Mouse (Mus musculus) kidney, adult 18-20 months (tissue): ENCODE measurements around the gene 9130213A22Rik.

Experiments
- DNase-seq: peaks from one replicate; pipeline ENCODE4 v3.0.0; 2021

Gene 9130213A22Rik

DNA sequence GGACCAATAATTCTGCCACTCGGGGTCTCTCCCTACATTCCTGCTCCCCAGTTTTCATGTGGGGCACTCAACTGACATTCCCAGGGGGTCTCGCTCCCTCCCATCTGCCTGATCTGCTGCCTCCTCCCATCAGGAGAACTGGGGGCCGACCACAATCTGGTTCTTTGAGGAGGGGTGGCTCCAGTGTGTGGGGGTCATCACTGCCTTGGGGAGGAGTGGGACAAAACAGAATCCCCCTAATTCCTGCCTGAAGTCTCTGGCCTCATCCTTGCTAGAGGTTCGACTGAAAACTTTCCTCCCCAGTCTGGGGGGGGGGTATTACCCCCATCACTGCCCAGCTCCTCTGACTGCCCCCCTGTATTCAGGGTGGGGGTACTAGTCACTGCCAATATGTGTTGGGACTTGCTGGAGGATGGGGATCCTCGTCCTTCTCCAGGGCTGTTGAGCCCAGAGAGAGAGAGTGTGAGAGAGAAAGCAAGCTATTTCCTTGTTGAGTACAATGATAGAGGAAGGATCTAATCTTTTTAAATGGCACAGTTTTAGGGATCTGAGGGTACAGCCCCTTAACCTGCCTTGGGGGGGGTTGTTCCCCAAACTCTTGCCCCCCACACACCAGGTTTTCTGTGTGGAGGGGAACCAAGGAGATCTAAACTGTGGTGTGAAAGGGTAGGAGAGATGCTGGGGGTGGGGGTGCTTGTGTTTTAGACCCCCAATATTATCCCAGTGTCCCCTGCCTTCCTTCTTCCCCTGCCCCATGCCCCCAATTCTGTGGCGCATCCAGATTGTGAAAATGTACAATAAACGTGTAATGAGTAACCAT is 30.6 kb downstream of the 9130213A22Rik start:
- DNase-seq = no peak

DNA sequence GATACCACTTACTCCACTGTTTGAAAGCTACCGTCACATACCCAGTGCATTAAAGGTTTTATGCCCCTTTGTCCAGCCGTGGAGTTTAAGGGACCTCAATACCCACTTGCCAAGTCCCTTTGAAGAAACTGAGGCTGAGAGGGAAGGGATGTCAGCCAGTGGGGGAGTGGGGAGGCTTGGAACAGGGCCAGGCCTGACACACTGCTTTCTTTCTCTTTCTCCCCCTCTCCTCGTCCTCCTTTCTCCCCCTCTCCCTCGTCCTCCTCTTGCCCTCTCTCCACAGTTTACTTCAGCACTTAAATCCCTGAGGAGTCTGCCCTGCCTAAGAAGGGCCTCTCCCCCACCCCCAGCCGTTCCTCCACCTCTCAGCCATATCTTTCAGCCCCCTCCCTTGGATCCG is 32.0 kb downstream of the 9130213A22Rik start:
- no peak for DNase-seq

DNA sequence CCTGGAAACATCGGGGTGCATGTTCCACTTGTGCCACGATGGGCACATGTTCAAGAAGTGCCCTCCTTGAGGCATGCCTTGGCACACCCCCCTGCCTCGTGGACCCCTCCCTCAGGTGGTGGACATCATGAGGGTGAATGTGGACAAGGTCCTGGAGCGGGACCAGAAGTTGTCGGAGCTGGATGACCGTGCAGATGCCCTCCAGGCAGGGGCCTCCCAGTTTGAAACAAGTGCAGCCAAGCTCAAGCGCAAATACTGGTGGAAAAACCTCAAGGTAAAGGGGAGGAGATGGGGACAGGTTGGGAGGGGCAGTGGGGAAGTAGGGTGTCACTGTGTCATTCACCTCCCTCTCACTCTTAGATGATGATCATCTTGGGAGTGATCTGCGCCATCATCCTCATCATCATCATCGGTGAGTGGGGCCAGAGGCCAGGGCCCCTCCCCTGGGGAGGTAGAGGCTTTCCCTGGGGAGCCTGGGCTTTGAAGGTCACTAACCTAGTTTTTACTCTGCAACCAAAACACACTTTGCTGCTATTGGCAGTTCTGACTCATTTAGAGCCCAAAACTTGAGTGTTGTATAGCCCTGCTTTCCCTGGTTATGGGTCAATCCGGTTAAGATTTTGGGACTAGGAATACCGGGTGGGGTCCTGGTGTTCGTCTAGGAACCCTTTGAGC is 32.6 kb downstream of the 9130213A22Rik start:
- no peak for DNase-seq

DNA sequence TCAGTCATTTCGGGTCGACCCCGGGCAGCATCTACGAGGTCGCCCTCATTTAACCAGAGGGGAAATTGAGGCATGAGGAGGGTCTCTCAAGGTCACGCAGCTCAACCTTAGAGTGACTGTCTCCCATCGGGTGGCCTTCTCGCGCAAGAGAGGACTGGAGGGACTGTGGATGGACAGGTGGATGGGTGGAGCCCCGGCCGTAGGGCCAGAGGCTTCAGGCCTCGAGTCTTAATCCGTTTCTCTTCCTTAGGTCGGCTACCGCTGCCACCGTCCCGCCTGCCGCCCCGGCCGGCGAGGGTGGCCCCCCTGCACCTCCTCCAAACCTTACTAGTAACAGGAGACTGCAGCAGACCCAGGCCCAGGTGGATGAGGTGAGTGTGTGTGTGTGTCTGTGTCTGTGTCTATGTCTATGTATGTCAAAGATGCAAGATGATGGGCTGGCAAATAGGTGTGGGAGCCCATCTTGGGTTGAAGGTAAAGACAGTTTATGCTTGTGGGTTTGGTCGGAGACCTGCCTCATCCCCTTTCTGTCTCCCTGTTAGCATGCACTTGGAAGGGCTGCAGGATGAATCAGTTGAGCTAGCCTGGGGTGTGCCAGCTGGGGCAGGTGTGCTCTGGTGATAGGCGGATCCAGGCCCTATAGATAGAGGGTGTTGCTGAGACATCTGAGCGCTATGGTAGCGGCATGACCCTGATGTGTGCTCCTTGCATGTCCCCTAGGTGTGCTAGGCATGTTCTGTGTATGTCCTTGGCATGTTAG is 33.4 kb downstream of the 9130213A22Rik start:
- peak; percentile 68 for DNase-seq

DNA sequence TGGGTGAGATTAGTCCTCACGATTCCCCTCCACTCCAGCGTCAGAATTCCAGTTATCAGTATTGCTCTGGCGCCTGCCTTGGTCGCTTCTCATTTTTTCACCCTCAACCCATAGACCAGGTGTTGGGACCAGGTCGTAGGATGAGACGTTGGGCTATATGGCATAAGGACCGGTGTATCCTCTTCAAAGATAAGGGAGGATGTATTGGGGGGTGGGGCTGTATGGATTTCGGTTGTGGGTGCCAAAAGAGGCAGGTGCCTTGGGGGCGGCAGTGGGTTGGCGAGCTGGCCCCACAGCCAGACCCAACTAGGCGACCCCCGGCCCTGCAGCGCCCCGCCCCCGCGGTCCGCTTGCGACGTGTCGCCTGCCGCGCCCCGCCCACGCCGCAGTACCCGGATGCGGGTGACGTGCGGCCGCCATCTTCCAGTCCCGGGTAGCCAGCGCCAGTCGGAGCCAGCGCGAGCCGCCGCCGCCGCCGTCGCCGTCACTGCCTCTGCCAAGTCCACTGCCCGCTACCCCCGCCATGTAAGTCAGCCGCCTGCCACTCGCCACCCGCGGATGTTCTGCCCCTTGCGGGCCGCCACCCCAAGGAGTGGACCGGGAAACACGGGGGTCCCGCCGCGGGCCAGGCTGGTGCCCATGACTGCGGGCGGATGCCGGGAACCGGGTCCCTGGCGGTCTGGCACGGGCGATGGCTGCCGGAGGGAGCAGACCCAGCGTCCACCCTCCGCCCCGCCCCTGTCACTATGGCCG is 34.1 kb downstream of the 9130213A22Rik start, which contains the start of gene Vamp2:
Gene Vamp2, plus strand, starts transcription at position 388 of the 753 bp plus-strand sequence.
- peak; percentile 94 for DNase-seq

DNA sequence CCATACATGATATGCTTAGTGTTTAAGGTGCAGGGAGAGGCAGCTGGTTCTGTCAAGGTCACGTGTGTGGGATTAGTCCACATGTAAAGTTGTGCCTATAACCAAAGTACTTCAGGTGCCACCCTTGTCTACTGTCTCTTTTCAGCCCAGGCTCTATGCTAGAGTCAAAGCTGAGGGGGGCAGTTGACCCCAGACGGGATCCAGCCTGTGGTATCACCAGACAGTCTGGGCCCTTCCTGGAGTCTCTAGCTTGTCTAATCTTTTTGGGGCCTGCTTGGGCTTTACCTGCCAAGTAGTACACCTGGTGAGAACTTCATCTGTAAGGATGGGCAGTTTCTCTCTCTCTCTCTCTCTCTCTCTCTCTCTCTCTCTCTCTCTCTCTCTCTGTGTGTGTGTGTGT is 34.8 kb downstream of the 9130213A22Rik start:
- no peak for DNase-seq

DNA sequence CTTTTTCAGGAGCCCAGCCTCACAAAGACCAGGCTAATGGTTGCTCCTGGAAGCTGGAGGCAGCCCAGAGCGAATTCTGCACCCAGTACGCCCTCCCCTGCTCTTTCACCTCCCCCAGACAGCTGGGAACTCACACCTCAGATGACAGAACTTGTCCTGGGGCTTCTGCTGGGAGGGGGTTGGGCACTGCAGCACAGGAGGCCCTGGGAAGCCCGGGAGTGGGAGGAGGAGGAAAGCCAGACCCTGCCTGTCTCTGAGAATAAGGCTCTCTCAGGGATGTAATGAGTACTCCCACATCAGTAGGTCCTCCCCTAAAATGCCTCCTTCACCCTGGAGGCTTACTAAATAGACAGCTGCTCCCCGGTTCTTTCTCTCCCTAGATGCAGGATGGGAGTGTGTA is 35.3 kb downstream of the 9130213A22Rik start:
- no peak for DNase-seq

DNA sequence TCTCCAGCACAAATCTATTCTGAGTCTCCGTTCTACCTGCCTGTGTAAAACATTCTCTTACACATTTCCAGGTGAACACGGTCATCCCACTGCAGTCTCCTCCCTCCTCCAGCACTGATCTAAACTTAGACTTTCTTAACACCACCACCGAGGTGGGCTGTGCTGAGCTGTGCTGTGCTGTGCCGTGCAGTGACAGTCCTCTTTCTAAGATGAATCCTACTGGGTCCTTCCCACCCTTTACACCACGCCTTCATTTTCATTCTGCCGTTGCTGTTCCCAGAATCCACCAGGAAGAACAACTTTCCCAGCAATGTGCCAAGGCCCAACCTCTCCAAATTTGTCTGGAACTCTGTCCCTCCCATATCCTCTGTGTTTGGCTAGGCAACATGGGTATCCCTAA is 36.0 kb downstream of the 9130213A22Rik start:
- no peak for DNase-seq

DNA sequence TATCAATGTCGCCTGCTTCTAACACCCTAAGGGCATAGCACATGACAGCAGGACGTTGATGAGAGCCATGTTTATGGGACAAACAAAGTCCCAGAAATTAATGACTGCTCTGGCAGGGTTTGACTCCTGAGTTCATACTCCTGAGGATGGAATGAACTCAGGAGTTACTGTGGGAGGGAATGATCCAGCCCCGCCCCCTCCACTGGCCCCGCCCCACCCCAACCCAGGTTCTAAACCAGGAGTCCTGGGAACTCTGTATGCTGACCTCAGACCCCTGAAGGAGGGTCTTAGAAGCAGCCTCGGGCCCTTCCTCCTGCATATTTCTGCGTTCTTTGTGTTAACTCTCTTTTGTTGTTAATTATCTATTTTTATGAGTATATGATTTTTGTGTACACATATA is 36.8 kb downstream of the 9130213A22Rik start:
- no peak for DNase-seq

DNA sequence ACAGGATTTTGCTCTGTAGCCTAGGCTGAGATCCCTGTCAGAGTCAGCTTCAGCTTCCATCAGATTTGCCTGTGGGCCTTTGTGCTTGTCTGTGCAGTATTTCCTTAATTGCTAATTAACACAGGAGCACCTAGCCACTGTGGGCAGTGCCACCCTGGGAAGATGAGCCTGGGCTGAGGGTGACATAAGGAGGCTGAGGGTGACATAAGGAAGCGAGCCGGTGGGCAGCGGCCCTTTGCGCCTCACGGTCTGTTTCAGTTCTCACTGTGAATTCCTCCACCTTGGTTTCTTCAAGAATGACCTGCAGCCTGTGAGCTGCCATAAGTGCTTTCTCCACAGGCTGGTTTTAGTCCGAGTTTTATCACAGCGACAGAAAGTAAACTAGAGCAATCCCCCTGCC is 40.8 kb downstream of the 9130213A22Rik start:
- DNase-seq = no peak

DNA sequence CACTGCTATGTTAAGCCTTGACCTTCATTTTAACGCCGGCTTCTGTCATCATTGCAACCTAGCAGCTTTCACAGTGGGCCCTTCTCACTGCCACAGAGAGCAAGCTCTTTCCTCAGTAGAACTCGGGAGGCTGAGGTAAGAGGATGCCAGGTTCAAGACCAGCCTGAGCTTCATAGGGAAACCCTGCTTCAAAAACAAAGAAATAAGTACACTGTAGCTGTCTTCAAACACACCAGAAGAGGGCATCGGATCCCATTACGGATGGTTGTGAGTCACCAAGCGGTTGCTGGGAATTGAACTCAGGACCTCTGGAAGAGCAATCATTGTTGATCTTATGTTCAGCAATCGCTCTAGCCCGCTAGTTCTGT is 41.5 kb downstream of the 9130213A22Rik start:
- no peak for DNase-seq

DNA sequence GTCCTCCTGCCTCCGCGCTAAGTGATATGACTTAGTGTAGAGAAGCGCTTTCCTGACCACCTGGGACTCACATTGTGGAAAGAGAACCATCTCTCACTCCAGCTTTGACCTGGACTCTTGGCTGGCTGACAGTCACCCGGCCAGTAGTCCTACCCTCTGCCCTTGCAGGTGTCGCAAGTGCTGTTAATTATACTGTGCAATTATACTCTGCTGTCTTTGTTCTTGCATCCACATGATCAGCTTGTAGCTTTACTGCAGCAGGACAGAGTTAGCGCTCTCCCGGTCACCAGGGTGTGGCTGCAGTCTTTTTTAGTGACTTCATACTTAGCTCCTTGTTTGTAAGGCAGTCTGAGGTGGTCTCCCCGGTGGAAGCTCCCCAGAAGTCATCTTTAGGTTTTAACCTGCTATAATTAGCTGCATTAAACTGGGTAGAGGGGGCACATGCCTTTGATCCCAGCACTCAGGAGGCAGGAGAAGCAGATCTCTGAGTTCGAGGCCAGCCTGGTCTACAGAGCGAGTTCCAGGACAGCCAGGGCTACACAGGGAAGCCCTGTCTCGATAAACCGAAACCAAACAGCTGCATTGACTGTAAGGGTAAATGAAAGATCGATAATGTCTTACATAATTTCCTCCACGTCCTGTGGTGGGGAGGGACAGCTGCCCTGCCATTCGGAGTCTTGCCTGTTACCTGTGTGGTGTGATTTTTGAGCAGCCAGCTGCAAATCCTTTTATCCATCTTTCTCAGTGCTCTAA is 42.1 kb downstream of the 9130213A22Rik start:
- no peak for DNase-seq

DNA sequence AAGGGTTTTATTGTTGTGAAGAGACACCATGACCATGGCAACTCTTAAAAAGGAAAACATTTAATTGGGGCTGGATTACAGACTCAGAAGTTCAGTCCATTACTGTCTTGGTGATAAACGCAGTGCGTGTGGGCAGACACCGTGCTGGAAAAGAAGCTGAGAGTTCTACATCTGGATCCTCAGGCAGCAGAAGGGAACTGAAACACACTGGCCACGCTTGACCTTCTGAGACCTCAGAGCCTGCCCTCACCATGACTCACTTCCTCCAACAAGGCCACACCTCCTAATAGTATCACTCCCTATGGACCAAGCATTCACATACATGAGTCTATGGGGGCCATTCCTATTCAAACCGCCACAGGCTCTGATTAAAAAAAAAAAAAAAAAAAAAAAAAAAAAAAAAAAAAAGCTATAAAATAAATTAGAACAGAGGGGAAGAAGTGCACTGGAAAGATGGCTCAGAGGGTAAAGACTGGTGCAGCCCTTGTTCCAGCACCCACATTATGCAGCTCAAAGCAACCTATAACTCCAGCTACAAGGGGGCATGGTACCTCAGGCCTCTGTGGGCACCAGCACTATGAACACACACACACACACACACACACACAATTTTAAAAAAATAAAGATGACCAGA is 43.5 kb downstream of the 9130213A22Rik start:
- DNase-seq = no peak

DNA sequence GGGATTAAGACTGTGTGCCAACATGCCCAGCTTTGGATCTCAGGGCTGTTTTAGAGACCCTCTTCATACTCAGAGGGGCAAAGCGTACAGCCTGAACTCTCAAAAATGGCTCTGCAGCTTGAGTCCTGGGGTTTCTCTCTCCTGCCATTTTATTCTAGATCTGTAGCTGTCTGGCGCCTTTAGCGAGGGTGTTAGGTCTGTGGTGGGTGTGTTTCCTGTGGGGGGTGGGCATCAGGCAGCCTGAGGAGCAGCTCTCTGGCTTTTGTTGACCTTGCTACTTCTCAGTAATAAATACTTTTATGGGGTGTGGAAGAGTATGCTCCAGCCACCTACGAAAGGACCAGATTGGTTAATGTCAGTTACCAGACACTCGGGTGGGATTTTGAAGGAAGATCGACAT is 44.3 kb downstream of the 9130213A22Rik start:
- no peak for DNase-seq

DNA sequence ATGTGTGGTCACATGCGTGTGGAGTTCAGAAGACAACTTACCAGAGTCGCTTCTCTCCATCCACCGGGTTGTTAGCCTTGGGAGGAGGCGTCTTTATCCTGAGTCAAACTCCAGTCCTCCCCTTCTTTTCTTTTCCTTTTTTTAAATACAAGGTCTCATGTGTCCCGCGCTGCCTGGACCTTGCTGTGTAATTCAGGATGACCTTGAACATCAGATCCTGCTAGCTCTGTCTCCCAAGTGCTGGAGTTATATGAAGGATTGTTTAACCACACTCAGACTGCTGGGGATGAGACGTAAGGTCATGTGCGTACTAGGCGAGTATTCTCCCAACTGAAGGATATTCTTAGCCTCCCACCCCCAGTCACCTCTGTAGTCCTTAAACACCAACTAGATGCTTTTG is 45.1 kb downstream of the 9130213A22Rik start:
- no peak for DNase-seq

DNA sequence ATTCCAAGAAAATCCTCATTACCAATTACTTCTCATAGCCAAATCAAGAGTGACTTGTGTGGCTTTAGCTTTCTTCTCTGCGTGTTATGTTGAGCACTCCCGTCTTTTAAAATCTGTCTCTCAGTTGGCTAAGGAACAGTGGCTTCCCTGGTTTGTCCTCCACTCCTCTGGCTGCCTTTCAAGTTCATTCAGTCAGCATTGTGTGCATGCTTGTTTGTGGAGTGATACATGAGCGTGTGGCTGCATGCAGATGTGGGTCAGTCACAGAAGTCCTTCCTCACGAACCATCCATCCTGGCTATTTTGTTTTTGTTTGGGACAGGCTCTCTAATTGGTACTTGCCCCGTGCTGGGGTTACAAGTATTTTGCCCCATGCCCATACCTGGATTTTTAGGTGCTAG is 45.8 kb downstream of the 9130213A22Rik start:
- no peak for DNase-seq

DNA sequence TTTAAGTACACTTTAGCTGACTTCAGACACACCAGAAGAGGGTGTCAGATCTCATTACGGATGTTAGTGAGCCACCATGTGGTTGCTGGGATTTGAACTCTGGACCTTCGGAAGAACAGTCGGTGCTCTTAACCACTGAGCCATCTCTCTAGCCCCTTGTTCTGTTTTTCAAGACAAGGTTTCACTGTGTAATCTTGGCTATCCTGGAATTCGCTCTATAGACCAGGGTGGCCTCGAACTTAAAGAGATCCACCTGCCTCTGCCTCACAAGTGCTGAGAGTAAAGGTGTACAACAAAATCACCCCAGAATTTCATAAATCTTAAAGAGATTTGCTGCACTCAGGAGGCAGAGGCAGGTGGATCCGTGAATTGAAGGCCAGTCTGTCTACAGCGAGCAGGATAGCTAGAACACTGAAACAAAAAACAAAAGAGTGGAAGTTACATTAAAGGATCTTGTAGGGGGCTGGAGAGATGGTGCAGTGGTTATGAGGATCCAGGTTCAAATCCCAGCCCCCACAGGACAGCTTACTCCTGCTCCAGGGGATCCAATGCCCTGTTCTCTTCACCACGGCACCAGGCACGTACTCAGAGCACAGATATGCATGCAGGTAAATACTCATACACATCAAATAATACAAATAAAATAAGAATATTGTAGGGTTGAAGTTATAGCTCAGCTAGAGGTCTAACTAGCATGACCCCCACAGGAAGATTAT is 46.5 kb downstream of the 9130213A22Rik start:
- DNase-seq = no peak

DNA sequence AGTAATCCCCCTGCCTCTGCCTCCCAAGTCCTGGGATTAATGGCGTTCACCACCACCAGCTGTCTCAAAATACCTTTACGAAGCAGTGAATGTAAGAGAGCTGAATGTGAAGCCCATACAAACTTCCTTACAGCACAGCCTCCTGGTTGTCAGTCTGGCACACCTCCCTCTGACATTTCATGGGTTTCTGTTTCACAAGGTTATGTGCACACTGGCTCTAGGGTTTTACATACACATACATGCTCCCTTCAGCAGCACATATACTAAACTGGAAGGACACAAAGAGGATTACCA is 47.7 kb downstream of the 9130213A22Rik start:
- no peak for DNase-seq

DNA sequence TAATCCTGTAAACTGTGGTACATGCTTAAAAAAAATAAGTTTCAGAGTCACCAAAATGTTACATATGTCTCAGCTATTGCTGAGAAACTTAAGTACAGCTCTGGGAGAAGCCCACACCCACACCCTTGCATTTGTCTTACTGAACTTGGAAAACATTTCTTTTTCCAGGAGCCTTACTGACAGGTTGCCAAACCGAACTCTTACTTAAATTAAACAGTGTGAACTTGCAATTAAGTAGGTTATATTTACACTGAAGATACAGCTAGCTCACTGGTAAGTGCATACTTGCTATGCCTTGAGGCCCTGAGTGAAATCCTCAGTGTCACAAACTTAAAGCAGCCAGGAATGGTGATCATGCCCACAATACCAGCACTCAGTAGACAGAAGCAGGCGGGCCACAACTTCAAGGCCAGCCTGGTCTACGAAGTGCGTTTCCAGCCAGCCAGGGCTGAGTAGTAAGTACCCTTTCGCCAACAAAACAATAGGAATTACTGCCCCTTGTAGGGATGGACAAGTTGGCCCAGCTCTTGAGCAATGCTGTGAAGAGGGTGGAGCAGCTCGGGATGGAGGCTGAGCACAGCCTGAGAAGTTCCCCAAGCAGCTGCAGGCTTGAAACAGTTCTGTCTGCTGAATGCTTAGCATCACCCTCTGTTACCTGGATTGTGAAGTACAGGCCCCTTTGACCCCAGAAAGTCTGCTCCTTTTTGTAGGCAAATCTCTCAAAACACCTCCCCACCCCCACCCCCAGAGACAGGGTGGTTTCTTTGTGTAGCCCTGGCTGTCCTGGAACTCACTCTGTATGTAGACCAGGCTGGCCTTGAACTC is 48.2 kb downstream of the 9130213A22Rik start:
- no peak for DNase-seq
